Mouse (Mus musculus) ES-E14 (cell line): ENCODE measurements around the gene Palld. TPM values are rescaled to one million over a fixed set of nuclear protein-coding genes. Genes with fewer than 3 reads are reported as not detected.

Experiments
- DNase-seq: peaks from one replicate; pipeline ENCODE4 v3.0.0-alpha.2; 2013; ENCODE audit warnings: low read depth, low spot score
- H3K27ac ChIP-seq: 2 replicates; pipeline ENCODE4 v1.5.1; 2012; ENCODE audit warnings: low read depth, mild to moderate bottlenecking, low read length, moderate library complexity, mixed read lengths; ENCODE audit not compliant: poor library complexity, insufficient read depth, severe bottlenecking
- H3K36me3 ChIP-seq: 2 replicates; pipeline ENCODE4 v1.6.1; 2012; ENCODE audit warnings: mild to moderate bottlenecking, low read length, moderate library complexity, mixed read lengths; ENCODE audit not compliant: control insufficient read depth, poor library complexity, insufficient read depth, severe bottlenecking
- H3K4me1 ChIP-seq, 2 experiments: fragments of 150-350 bp in 1 of 2; sonication (generic) in 1 of 2; 2 replicates each; pipeline ENCODE4 v1.6.1; 2012; ENCODE audit warnings: low read length in 2 of 2, mild to moderate bottlenecking in 1 of 2, mixed read lengths in 1 of 2; ENCODE audit not compliant: control insufficient read depth in 2 of 2, insufficient read depth in 2 of 2, poor library complexity in 1 of 2
- H3K4me3 ChIP-seq, 2 experiments: fragments of 150-350 bp in 1 of 2; sonication (generic) in 1 of 2; 2 replicates each; pipeline ENCODE4 v1.5.1; 2012; ENCODE audit warnings: low read length in 2 of 2, low read depth in 1 of 2, mild to moderate bottlenecking in 1 of 2, mixed read lengths in 1 of 2; ENCODE audit not compliant: insufficient read depth in 1 of 2, poor library complexity in 1 of 2, severe bottlenecking in 1 of 2
- H3K9ac ChIP-seq: 2 replicates; pipeline ENCODE4 v1.6.1; 2012; ENCODE audit warnings: low read depth, mild to moderate bottlenecking, low read length, mixed read lengths; ENCODE audit not compliant: poor library complexity, insufficient read depth, severe bottlenecking
- H3K9me3 ChIP-seq: fragments of 150-350 bp; sonication (generic); 2 replicates; pipeline ENCODE4 v1.6.1; 2012; ENCODE audit warnings: low read depth, mild to moderate bottlenecking, low read length; ENCODE audit not compliant: control insufficient read depth, insufficient read depth
- CHD2 ChIP-seq: IDR thresholded peaks from 2 replicates; pipeline ENCODE4 v1.6.1; 2014; ENCODE audit warnings: mild to moderate bottlenecking, low read depth, low read length, inconsistent platforms
- HCFC1 ChIP-seq: IDR thresholded peaks from 2 replicates; pipeline ENCODE4 v1.6.1; 2012; ENCODE audit warnings: low read length, inconsistent platforms, borderline replicate concordance; ENCODE audit not compliant: insufficient read depth
- MAFK ChIP-seq: IDR thresholded peaks from 2 replicates; pipeline ENCODE4 v1.6.1; 2014; ENCODE audit warnings: mild to moderate bottlenecking, low read depth, low read length, inconsistent platforms; ENCODE audit not compliant: insufficient read depth
- ZC3H11A ChIP-seq: IDR thresholded peaks from 2 replicates; pipeline ENCODE4 v1.6.1; 2012; ENCODE audit warnings: low read depth, mild to moderate bottlenecking, inconsistent platforms, low read length, borderline replicate concordance
- ZNF384 ChIP-seq: IDR thresholded peaks from 2 replicates; pipeline ENCODE4 v1.6.1; 2012; ENCODE audit warnings: low read depth, low read length, inconsistent platforms
- in situ Hi-C, 2 experiments: fragments of 600-800 bp; cut with MboI; formaldehyde crosslinking; loops; one replicate each; pipeline ENCODE4 v1.15.1; 2025; ENCODE audit warnings: low sequenced_read_pairs in 2 of 2, inconsistent platforms in 1 of 2; ENCODE audit not compliant: unreplicated experiment in 2 of 2
- total RNA-seq: library from RNA; depleted of rRNA; stranded (reverse); fragments of 300-350 nt; gene quantifications from 2 replicates; pipeline ENCODE4 v1.2.3, GENCODE M21; 2012

Gene Palld
- total RNA-seq, 1 experiment: 36.3 TPM

DNA sequence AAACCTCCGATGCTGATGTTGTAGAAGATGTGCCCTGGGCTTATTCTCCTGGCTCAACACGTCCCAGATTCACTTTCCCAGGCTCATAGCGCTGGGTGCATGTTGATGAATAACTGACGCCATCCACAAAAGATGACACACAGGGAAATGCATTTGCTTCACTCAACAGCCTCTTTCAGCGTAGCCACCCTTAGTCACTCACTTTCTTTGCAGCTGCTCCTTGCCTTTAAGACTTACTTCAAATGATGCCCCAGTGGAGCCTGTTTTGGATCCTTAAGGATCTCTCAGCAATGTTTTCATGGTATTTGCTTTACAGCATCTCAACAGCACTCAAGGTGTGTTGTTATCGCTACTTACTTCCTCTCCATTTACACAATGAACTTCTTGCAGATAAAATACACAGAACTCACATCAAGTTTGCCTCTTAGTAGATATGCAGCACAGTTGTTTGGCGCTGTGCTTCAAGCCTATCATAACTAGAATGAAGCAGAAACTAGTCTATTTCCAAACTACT is 105.9 kb downstream of the Palld start:
- no peak overlapping the region for H3K4me3 ChIP-seq
- no peak for DNase-seq

DNA sequence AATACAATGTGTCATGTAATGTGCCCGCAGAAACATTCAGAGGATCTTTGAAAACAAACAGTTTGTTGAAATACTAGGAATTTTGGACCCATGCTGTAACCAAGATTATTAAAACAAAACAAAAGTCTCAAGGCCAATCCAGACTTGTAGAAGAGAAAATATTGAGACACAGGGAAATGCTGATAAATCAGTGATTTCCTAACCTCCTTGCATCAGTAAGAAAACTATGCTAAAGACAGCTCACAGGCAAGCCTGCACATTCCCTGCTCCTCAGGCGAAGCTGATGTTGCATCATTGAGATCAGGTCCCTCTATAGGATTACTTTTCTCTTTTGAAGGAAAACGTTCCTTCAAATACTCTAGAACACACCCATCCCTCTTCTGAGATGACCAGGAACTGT is 112.5 kb downstream of the Palld start:
- H3K9me3 ChIP-seq: no peaks in the 10 kb centered on the region
- no peaks in the 10 kb centered on the region for H3K36me3 ChIP-seq
- no peak for DNase-seq
- H3K27ac ChIP-seq: no peak overlapping the region
- no peak overlapping the region for H3K9ac ChIP-seq
- H3K4me1 ChIP-seq: no peaks in the 10 kb centered on the region
- no peak overlapping the region for H3K4me3 ChIP-seq
- in situ Hi-C loops: no loop called here
- TF ChIP-seq ZC3H11A (no peak), CHD2 (no peak)

More for the DNA sequence above, 105.9 kb downstream of the Palld start:
- Histone ChIP-seq H3K9ac (no peak overlapping the region), H3K9me3 (no peaks in the 10 kb centered on the region), H3K36me3 (no peaks in the 10 kb centered on the region), H3K27ac (no peak overlapping the region), H3K4me1 (no peaks in the 10 kb centered on the region)
- in situ Hi-C loops: no loop called here
- no peak for TF ChIP-seq CHD2
- TF ChIP-seq ZC3H11A: no peak
- no peak for TF ChIP-seq MAFK

DNA sequence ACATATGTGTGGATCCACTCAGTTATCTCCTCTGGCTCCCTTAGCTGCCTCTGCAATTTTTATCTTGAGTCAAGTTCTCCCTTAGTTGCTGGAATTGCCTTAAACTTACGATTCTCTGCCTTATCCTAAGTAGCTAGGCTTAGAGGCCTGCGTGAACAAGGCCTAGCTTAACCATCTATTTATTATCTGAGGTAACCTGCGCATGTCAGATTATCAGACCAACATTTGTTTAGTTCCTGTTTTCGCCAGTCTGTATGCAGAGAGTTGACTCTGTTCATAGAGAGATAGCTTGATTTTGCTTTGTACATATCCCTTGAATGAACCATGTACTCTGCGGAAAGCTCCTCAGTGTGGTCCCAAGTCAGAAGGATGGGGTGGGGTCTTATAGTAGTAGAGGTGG is 113.2 kb downstream of the Palld start:
- H3K9me3 ChIP-seq: no peaks in the 10 kb centered on the region
- no peaks in the 10 kb centered on the region for H3K36me3 ChIP-seq
- no peak overlapping the region for H3K9ac ChIP-seq
- no peak for DNase-seq
- H3K4me3 ChIP-seq: no peak overlapping the region
- H3K4me1 ChIP-seq: no peaks in the 10 kb centered on the region
- H3K27ac ChIP-seq: no peak overlapping the region
- in situ Hi-C loops: no loop called here
- TF ChIP-seq CHD2: no peak
- TF ChIP-seq ZC3H11A: no peak
- TF ChIP-seq ZNF384: no peak
- TF ChIP-seq HCFC1: no peak
- TF ChIP-seq MAFK: no peak

DNA sequence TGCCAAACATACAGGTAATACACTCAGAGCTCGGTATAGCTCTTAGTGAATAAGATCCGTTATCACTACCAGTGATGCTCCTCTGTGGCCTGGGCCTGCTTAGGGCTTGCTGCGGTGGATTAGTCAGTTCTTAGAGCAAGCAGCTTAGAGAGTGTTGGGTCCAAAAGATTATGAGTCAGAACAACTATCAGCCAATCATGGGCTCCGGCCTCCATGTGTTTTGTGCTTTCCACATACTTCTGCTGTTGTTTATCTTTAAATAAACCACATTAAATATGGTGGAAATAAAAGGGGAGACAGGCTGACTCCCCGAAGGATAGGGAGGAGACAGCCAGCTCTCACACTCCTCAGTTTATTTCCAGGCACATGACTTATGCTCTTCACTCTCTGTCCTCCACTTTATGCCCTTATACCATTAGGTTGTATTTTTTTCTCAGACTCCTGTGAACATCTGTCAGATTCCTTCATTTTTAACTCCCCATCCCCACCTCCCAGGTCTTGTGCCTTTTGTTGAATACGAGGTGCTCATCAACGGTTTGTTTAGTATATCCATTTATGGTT is 119.5 kb downstream of the Palld start:
- Histone ChIP-seq H3K9me3 (no peaks in the 10 kb centered on the region), H3K36me3 (no peaks in the 10 kb centered on the region), H3K27ac (no peak overlapping the region), H3K9ac (no peak overlapping the region), H3K4me3 (no peak overlapping the region), H3K4me1 (no peaks in the 10 kb centered on the region)
- in situ Hi-C loops: no loop called here
- TF ChIP-seq ZNF384 (no peak), MAFK (no peak), CHD2 (no peak), ZC3H11A (no peak), HCFC1 (no peak)
- DNase-seq: no peak

DNA sequence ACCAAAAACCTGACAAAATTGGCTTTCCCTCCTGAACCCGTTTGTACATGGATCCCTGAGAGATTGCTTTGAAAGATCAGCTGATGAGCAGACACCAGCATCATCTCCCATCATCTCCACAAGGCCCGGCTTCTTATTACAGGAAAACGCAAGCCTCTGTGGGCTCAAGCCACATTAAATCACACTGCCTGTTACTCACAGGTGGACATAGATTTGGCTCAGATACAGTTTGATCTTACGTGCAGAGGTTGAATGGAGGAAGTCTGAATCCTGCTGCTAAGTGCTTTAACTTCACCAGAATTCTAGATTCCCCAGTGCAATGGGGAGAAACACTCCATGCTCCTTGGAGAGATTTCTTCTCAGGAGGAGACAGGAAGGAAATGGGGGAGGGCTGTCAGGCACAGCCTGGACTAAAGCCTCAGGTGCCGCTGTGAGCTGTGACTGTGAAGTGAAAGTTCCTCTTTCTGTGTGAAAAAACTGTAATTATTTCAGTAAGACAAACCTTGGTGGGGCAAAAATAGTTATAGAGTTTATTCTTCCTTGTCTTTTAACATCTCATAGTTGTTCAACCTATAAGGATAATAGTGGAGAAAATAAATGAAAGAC is 121.7 kb downstream of the Palld start:
- Histone ChIP-seq H3K36me3 (no peaks in the 10 kb centered on the region), H3K4me3 (no peak overlapping the region), H3K9me3 (no peaks in the 10 kb centered on the region), H3K27ac (no peak overlapping the region), H3K9ac (no peak overlapping the region), H3K4me1 (no peaks in the 10 kb centered on the region)
- DNase-seq: no peak
- TF ChIP-seq MAFK: no peak
- TF ChIP-seq HCFC1: no peak
- TF ChIP-seq ZC3H11A: no peak
- TF ChIP-seq ZNF384: no peak
- no peak for TF ChIP-seq CHD2
- in situ Hi-C loops: no loop called here
